Mouse (Mus musculus) forebrain, embryonic 10.5 days (tissue): Measurements from ENCODE around the gene Chsy1. TPM values are rescaled to one million over a fixed set of nuclear protein-coding genes. Genes with fewer than 3 reads are reported as not detected.

ENCODE experiments used
- DNase-seq: peaks from one replicate; pipeline ENCODE4 v3.0.0-alpha.2; 2017; ENCODE audit warnings: low spot score; ENCODE audit errors: extremely low spot score
- H3K27ac ChIP-seq: fragments of 300-500 bp; sonication (generic); 2 replicates; pipeline ENCODE4 v1.5.1; 2016; ENCODE audit warnings: mild to moderate bottlenecking
- H3K27me3 ChIP-seq: fragments of 300-500 bp; sonication (generic); 2 replicates; pipeline ENCODE4 v1.6.1; 2016; ENCODE audit warnings: mild to moderate bottlenecking; ENCODE audit not compliant: poor library complexity, severe bottlenecking
- H3K36me3 ChIP-seq: fragments of 300-500 bp; sonication (generic); replicated peaks from 2 replicates; pipeline ENCODE4 v1.6.1; 2016; ENCODE audit warnings: mild to moderate bottlenecking, moderate library complexity
- H3K4me1 ChIP-seq: fragments of 300-500 bp; sonication (generic); 2 replicates; pipeline ENCODE4 v1.6.1; 2016
- H3K4me3 ChIP-seq: fragments of 300-500 bp; sonication (generic); 2 replicates; pipeline ENCODE4 v1.5.1; 2016; ENCODE audit warnings: mild to moderate bottlenecking, moderate library complexity
- H3K9me3 ChIP-seq: fragments of 300-500 bp; sonication (generic); 2 replicates; pipeline ENCODE4 v1.6.1; 2016; ENCODE audit warnings: mild to moderate bottlenecking, moderate library complexity
- WGBS: fragments of 180-500 bp; shearing (Covaris S2); methylation state at CpG from one replicate; pipeline ENCODE4 v1.1.7; 2016; 5-methylcytosine and 5-hydroxymethylcytosine counted together
- polyA plus RNA-seq: library from polyadenylated mRNA; unstranded; fragments of >200 nt; fragmentation: Nextera tagmentation; extraction: Ambion mirVana; gene quantifications from 2 replicates; pipeline ENCODE4 v1.2.1, GENCODE M21; 2016

Gene Chsy1
- polyA plus RNA-seq, 1 experiment from 2014 or later, result 13.5 TPM

DNA sequence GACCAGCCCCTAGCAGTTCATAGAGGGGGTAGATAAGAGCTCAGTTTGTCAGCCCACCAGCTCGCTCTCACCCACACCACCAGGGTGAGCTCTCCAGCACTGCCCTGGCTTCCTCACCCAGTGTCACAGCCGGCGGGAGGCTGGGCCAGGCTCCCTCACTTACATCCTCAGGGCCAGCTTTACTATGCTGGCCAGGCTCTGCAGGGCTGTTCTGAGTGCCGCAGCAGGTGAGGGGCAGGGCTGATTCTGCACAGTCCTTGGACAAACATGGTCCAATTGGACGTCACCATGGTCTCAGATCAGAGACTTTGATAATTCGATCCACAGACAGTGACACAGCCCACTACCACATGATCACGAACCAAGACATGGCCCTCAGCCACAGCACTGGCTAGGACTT, 17.8 kb upstream of the Chsy1 start:
- H3K27ac ChIP-seq, result no peak overlapping the region
- DNase-seq, result no peak
- peaks cover 64% of the 10 kb centered on the region for H3K36me3 ChIP-seq
- 86% methylated on average over 7 of the region's 7 CpGs for WGBS
- H3K27me3 ChIP-seq, result no peaks in the 10 kb centered on the region
- no peaks in the 10 kb centered on the region for H3K9me3 ChIP-seq
- H3K4me1 ChIP-seq, result no peaks in the 10 kb centered on the region
- no peak overlapping the region for H3K4me3 ChIP-seq

DNA sequence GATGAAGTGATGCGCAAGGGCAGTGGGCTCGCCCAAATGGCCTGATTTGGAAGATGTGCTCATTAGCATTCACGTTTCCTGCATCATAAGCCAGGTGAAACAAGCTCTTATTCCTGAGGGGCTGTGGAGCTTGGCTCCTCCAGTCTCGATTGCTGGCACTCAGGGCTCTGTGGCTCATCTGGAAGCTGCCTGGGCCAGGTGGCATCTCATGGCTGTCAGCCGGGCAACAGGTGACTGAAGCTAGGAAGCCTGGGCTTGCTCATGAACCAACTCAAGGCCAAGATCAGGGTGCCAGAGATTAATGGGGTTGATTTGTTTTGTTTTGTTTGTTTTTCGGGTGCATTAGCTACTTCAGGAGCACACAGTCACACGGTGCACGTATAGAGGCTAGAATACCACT, 16.7 kb upstream of the Chsy1 start:
- H3K36me3 ChIP-seq, result peaks cover 53% of the 10 kb centered on the region
- WGBS, result 91% methylated on average over 8 of the region's 8 CpGs
- H3K27ac ChIP-seq, result no peak overlapping the region
- no peaks in the 10 kb centered on the region for H3K4me1 ChIP-seq
- H3K27me3 ChIP-seq, result no peaks in the 10 kb centered on the region
- H3K9me3 ChIP-seq, result no peaks in the 10 kb centered on the region
- no peak overlapping the region for H3K4me3 ChIP-seq
- DNase-seq, result no peak

GRCm38 (mm10) chr7:66094141-66094540, 15.2 kb upstream of the Chsy1 start:
- no peak for DNase-seq
- Histone ChIP-seq H3K4me3 (no peak overlapping the region), H3K9me3 (no peaks in the 10 kb centered on the region), H3K4me1 (peaks cover 4% of the 10 kb centered on the region; the same call in 1 of the 2 replicates), H3K36me3 (peaks cover 38% of the 10 kb centered on the region), H3K27ac (no peak overlapping the region), H3K27me3 (no peaks in the 10 kb centered on the region)
- 86% methylated on average over 5 of the region's 5 CpGs for WGBS

- H3K4me1 ChIP-seq, result peaks cover 4% of the 10 kb centered on the region; the same call in 1 of the 2 replicates
- WGBS, result 90% methylated on average over 7 of the region's 7 CpGs
- no peak overlapping the region for H3K4me3 ChIP-seq
- no peaks in the 10 kb centered on the region for H3K36me3 ChIP-seq
- no peaks in the 10 kb centered on the region for H3K27me3 ChIP-seq
- no peaks in the 10 kb centered on the region for H3K9me3 ChIP-seq
- DNase-seq, result no peak
- no peak overlapping the region for H3K27ac ChIP-seq
Observed at GRCm38 (mm10) chr7:66098803-66099202, 10.5 kb upstream of the Chsy1 start.

- no peak overlapping the region for H3K4me3 ChIP-seq
- peaks cover 4% of the 10 kb centered on the region; the same call in 1 of the 2 replicates for H3K4me1 ChIP-seq
- no peaks in the 10 kb centered on the region for H3K36me3 ChIP-seq
- DNase-seq, result no peak
- peaks cover 12% of the 10 kb centered on the region for H3K27me3 ChIP-seq
- no peaks in the 10 kb centered on the region for H3K9me3 ChIP-seq
- H3K27ac ChIP-seq, result no peak overlapping the region
- 4% methylated on average over 4 of the region's 4 CpGs for WGBS
Observed at GRCm38 (mm10) chr7:66101866-66102265, 7.4 kb upstream of the Chsy1 start.

GRCm38 (mm10) chr7:66104531-66104930, 4.8 kb upstream of the Chsy1 start:
- H3K27me3 ChIP-seq, result peaks cover 21% of the 10 kb centered on the region
- no peaks in the 10 kb centered on the region for H3K36me3 ChIP-seq
- H3K4me1 ChIP-seq, result peaks cover 11% of the 10 kb centered on the region
- H3K9me3 ChIP-seq, result no peaks in the 10 kb centered on the region
- H3K4me3 ChIP-seq, result no peak overlapping the region
- no peak for DNase-seq
- WGBS, result 92% methylated on average over 5 of the region's 5 CpGs
- H3K27ac ChIP-seq, result no peak overlapping the region

DNA sequence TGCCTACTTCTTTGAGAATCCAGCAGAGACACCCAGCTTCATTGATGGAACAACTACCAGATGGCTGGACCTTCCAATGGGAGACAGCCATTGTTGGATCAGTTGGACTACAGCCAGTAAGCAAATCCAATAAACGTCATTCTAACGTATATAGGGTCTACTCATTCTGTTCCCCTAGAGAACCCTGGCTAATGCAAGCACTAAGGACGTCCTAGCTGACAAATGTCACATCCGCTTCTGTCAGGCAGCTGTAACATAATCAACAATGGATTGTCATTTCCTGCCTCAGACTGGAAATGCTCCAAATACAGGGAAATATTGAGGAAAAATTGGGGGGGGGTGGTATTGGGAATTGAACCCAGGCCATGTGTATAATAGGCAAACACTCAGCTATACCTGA, 3.5 kb upstream of the Chsy1 start:
- H3K4me1 ChIP-seq, result peaks cover 13% of the 10 kb centered on the region
- DNase-seq, result no peak
- H3K9me3 ChIP-seq, result no peaks in the 10 kb centered on the region
- 85% methylated on average over 4 of the region's 4 CpGs for WGBS
- H3K4me3 ChIP-seq, result no peak overlapping the region
- no peaks in the 10 kb centered on the region for H3K36me3 ChIP-seq
- peaks cover 21% of the 10 kb centered on the region for H3K27me3 ChIP-seq
- H3K27ac ChIP-seq, result no peak overlapping the region

- H3K27me3 ChIP-seq, result peaks cover 21% of the 10 kb centered on the region
- WGBS, result 85% methylated on average over 7 of the region's 7 CpGs
- H3K4me1 ChIP-seq, result peaks cover 22% of the 10 kb centered on the region
- no peak overlapping the region for H3K4me3 ChIP-seq
- no peak overlapping the region for H3K27ac ChIP-seq
- no peaks in the 10 kb centered on the region for H3K9me3 ChIP-seq
- DNase-seq, result no peak
- H3K36me3 ChIP-seq, result no peaks in the 10 kb centered on the region
Observed at GRCm38 (mm10) chr7:66106581-66107056, 2.7 kb upstream of the Chsy1 start.

GRCm38 (mm10) chr7:66107206-66107605, 2.1 kb upstream of the Chsy1 start:
- WGBS, result 87% methylated on average over 11 of the region's 11 CpGs
- Histone ChIP-seq H3K27me3 (peaks cover 21% of the 10 kb centered on the region), H3K27ac (no peak overlapping the region), H3K4me3 (no peak overlapping the region), H3K36me3 (no peaks in the 10 kb centered on the region; the same call in 1 of the 2 replicates), H3K9me3 (no peaks in the 10 kb centered on the region), H3K4me1 (peaks cover 27% of the 10 kb centered on the region)
- DNase-seq, result no peak

DNA sequence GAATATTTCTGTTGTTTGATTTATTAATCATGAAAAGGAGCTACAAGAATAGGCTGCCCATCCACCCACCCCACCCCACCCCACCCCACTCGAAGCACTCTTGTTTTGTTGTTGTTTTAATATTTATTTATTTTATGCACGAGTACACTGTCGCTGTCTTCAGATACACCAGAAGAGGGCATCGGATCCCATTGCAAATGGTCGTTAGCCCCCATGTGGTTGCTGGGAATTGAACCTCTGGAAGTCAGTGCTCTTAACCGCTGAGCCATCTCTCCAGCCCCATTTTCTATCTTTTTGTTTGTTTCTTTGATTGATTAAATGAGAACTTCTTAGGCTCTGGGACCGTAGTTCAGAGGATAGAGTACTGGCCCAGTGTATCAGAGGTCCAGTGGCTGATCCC, 1.4 kb upstream of the Chsy1 start:
- Histone ChIP-seq H3K36me3 (peaks cover 4% of the 10 kb centered on the region), H3K4me3 (no peak overlapping the region), H3K27ac (no peak overlapping the region), H3K9me3 (no peaks in the 10 kb centered on the region), H3K4me1 (peaks cover 32% of the 10 kb centered on the region), H3K27me3 (peaks cover 21% of the 10 kb centered on the region)
- DNase-seq, result peak; percentile 37
- WGBS, result 14% methylated on average over 7 of the region's 7 CpGs

DNA sequence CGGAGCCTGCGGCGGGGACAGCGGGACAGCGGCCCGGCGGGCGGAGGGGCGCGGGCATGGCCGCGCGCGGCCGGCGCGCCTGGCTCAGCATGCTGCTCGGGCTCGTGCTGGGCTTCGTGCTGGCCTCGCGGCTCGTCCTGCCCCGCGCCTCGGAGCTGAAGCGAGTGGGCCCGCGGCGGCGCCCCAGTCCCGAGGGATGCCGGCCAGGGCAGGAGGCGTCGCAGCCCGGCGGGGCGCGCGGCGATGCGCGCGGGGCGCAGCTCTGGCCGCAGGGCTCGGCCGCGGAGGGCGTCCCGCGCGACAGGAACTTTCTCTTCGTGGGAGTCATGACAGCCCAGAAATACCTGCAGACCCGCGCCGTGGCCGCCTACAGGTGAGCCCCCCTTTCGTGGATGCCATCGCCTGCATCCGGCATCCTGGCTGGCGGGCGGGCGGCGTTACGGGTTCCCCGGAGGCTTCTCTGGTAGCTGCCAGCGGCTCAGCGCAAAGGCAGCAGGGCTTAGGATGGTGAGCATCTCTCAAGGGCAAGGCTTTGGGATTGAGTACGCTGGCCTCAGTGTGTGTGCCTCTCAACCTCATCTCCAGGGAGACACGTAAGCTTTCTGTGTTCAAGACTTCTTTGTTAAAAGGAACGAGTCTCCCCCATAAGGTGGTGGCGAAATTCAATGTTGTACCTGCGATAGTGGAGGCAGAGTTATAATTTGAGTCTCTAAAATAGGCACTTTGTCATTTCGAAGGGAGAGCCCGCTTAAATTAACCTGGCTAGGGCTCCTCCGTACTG, 730 bp downstream of the Chsy1 start:
- H3K27me3 ChIP-seq, result peaks cover 21% of the 10 kb centered on the region
- peak overlapping the region; percentile 96 for H3K4me3 ChIP-seq
- peak; percentile 63 for DNase-seq
- peaks cover 13% of the 10 kb centered on the region for H3K36me3 ChIP-seq
- H3K4me1 ChIP-seq, result peaks cover 50% of the 10 kb centered on the region
- H3K9me3 ChIP-seq, result no peaks in the 10 kb centered on the region
- peak overlapping the region; percentile 97 for H3K27ac ChIP-seq
- 3% methylated on average over 77 of the region's 77 CpGs for WGBS

GRCm38 (mm10) chr7:66110636-66111112, 1.4 kb downstream of the Chsy1 start:
- peak overlapping the region; percentile 96 for H3K4me3 ChIP-seq
- H3K27ac ChIP-seq, result peak overlapping the region; percentile 97
- no peak for DNase-seq
- no peaks in the 10 kb centered on the region for H3K9me3 ChIP-seq
- H3K36me3 ChIP-seq, result peaks cover 13% of the 10 kb centered on the region
- peaks cover 16% of the 10 kb centered on the region for H3K27me3 ChIP-seq
- WGBS, result 6% methylated on average over 10 of the region's 10 CpGs
- H3K4me1 ChIP-seq, result peaks cover 56% of the 10 kb centered on the region

- 65% methylated on average over 10 of the region's 10 CpGs for WGBS
Observed at GRCm38 (mm10) chr7:66111211-66111610, 1.9 kb downstream of the Chsy1 start.

More at GRCm38 (mm10) chr7:66111211-66111610, 1.9 kb downstream of the Chsy1 start:
- Histone ChIP-seq H3K27me3 (peaks cover 14% of the 10 kb centered on the region), H3K4me1 (peaks cover 61% of the 10 kb centered on the region), H3K36me3 (peaks cover 13% of the 10 kb centered on the region), H3K4me3 (peak overlapping the region; percentile 96), H3K27ac (peak overlapping the region; percentile 97), H3K9me3 (no peaks in the 10 kb centered on the region)
- no peak for DNase-seq
